Mouse (Mus musculus): ENCODE measurements at regions not wholly inside any gene's neighbourhood (a gene's known extent, or its start where the extent isn't known, plus 50 kb on each side); places are given as distances from the start of the nearest gene placed in this dataset.

DNA sequence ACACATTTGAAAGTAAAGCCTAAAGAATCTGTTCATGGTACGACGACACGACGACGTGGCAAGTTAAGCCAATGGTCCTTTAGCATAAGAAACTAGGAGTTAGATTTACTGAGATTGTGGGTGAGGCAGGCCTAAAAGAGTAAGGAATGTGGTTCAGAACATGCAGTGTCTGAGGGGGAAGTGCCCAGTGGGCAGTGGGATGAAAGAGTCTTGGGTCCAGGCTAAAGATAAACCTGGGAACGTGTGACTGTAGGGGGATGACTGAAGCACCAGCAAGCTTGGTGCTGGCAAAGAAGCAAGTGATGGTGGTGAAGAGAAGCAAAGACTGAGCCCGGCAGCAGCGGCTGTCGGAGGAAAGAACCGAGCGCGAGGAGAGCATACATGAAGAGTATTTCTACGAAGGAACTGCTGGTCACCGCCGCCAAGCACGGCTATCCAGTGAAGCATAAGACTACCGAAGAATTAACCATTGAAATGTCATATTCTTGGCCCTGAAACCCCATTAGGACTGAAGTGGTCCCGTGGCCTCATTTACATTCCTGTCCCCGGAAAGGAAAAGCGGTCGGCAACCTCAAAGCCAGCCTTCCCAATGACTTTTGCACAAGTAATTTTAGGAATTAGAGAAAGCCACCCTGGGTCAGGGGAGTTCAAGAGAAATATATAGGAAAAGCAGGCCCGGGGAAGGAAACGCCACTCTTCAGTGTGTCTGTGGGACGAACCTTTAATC lies 76.2 kb upstream of the Armc2 start:
- no peak for DNase-seq (ENCODE audit: low spot score)

DNA sequence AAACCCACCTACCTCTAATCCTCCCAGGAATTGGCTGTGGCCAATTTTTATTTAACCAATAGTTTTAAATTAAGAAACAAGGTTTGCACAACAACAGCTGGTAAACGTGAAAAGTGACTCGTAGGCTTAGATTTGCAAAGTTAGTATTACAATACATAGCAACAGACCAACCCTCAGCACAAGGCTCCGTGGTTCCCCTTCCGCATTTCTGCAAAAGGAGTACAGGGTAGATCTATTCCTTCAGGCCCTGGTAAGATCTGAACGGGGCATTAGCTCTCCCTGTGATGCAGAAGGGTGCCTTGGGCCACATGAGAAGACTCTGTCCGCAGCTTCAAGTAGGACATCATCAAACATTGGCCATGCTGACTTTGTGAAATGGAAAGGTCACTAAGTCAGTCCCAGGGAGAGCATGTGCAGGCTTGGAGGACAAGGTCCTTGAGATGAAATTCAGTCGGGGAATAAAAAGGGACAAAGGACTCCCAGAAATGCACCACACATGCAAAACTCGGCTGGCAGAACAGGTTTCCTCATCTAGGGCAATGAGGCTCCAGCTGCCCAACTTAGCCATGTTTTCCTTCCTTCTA lies 75.0 kb upstream of the Armc2 start:
- no peak for DNase-seq (ENCODE audit: low spot score)

DNA sequence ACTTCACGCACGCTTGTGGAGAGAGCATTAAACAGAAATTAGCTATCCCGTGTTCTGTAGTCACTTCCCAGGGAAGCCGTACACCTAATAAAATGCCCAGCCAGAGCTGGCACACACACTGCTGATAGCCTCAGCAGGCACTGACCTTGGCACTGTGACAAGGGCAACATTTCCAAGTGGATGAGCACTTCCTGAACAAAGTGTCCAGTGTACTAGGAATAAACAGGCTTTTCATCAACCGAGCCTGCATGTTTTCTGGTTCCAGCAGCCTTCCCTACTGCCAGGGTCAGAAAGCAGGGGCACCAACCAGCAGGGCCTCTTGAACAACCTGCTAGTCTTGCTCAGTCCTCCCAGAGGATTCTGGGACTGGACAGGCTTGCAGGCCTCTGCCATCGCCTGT lies 74.3 kb upstream of the Armc2 start:
- DNase-seq (ENCODE audit: low spot score) = peak; percentile 50

DNA sequence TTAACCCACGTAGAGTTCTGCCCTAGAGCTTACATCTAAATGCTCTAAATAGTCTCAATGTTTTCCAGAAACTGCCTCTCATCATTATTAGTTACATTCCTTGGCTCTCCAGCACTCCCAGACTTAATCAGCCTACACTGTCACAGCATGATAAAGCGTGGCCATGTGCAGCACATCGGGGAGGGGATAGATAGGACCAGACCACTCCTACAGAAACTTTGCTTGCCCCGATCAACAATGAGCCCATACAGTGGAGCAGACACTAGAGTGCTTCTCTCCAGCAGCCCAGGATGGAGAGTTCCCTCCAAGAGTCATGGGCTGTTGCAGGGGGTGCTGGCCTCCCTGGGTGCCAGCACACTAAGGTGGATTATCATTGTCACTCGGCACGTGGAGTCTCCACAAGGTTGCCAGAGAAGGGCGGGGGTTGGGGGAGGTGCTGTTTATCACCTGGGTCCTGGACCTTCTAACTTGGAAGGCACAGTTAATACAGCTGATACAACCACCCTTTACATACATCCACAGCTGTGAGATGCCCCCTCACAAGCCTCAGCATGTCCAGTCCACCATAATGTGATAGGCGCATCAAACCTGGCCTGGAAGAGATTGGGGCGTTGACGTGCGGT lies 73.4 kb upstream of the Armc2 start:
- DNase-seq (ENCODE audit: low spot score) = no peak

DNA sequence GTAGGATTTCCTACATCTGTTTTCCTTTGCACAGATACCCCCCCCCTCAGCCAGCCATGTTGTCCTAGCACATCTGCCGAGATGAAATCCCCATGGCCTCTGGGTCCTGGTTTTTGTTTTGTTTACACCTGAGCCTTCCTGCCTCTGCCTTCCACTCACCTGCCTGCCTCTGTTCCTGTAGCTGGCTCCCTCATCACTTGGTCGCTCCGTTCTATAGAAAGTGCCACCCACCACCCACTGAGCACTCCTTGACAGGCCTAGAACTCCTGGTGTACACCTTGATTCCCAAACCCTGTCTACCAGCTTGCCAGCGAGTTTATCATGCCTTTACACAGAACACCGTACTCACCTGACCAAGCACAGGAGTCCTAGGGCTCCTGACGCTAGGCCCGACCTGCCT lies 72.6 kb upstream of the Armc2 start:
- no peak for DNase-seq (ENCODE audit: low spot score)

DNA sequence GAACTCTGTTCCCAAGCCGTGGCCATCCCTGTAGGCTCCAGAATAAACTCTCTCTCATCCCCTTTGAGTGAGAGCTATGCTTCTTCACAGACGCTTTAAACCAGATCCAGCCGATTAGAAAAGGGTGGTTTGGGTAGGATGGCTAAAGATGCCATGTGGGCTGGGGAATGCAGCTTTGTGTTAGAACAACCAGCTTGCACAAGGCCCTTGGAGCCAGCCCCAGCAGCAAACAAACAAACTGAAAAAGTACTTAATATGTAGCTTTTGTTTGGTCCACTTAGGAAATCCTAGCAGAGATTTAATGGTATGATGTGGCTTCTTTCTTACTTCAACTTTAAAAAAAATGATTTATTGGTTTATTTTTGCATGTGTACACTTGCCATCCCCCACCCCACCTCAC lies 71.9 kb upstream of the Armc2 start:
- DNase-seq (ENCODE audit: low spot score) = no peak

DNA sequence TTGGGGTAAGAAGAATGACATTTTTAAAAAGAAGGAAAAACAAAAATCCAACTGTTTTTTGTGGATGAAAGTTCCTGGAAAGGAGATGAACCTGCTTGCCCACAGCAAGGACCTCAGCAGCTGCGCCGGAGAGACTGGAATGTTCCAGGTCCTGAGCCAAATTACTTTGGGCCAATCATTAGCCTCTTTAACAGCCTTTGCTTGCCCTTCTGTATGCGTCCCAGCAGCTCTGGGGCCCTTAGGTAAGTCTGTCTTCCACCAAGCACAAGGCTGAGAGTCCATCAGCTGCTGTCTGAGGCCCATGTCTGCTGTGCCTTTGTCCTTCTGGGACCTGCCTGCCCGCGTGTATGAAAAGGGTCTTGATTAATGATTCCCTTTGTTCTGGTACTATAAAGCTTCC lies 71.4 kb upstream of the Armc2 start:
- no peak for DNase-seq (ENCODE audit: low spot score)

DNA sequence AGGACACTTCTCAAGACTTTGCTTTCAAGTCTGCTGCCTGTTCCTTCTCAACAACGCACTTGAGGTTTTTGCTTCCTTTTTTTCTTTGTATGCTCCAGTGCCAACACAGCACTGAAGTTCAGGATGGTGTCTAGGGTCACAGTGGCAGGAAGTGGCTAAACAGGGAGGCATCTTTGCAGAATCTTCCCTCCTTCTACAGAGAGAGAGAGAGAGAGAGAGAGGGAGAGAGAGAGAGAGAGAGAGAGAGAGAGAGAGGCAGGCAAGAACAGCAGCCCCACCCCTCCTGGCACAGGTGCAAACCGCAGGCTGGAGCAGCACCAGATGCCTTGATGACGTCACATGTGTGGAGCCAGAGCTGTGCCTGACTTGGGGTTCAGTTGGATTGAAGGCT lies 71.0 kb upstream of the Armc2 start:
- no peak for DNase-seq (ENCODE audit: low spot score)

DNA sequence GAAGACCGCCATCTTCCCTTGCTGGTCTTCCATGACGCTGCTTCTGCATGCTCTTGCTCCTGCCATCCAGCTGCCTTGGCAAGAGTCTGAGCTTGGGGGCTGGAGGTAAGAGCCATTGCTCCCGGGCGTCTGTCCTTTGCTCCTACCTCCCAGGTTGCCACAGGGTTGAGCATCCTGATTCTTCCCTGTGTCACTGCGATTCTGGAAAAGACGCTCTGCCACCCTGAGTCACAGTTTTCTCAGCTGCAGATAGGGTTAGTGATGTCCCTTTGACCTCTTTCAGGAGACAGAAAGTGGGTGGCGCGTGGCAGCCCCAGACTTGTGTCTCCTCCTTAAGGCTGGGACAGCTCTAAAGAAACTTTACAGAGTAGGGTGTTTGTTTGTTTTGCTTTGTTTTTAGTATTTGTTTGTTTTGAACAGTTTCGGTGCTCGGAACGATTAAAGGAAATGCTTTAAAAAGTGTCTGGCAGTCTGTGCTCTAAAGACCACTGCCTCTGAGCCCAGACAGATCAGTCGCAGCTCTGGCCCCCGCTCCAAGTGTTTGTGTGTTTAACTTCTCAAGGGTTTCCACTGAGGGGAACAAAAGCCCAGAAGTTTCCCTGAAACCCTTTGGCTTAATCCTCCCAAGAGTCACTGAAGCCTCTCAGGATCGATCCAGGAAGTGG lies 70.5 kb upstream of the Armc2 start:
- no peak for DNase-seq (ENCODE audit: low spot score)

DNA sequence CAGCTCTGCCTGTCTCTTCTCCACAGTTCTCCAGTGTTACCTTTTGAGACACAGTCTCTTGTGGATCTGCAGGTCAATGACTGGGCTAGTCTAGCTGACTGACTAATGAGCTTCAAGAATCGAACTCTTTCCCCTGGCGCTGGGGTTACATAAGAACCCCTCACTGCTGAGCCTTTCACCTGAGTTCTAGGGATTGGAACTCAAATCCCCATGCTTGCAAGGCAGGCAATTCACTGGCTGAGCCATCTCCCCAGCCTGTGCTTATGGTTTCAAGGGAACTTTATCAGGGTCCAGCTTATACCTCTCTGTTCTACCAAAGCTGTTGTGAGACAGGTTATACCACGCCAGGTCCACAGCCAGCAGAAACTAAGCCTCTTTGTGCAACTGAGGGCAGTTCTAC lies 69.7 kb upstream of the Armc2 start:
- no peak for DNase-seq (ENCODE audit: low spot score)

DNA sequence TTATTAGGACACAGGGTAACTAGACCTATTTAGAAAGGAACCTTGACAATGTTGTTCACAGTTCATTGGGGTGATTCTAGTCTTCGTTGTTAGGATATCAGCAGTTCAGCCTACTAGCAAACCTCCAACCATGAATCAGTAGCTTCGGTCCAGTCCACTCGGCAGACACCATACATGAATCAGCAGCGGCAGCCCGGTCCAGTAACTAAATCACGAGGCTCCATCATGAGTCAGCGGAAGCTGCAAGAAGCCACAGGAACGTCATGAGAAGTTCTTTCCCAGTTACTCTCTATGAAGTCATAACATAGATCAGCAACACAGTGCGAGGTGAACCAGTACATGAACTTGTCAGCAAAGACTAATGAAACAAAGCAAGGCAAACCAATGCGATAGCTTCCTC lies 68.4 kb upstream of the Armc2 start:
- DNase-seq (ENCODE audit: low spot score) = no peak

DNA sequence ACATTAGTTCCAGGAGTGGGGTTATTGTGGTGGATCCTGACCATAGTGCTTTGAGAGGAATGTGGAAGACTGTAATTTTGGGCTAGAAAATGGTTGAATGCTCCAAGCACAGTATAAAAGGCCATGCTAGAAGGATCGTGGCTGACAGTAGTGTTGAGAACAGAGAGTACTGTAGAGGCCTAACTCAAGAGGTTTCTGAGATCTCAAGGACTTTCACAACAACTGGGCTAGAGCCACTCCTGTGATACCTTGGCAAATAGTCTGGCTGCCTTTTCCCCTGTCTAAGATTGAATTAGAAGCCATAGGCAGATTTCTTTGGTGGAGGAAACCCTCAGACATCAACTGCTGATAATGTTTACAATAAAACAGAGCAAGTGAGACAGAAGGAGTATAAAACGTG lies 67.1 kb upstream of the Armc2 start:
- no peak for DNase-seq (ENCODE audit: low spot score)

DNA sequence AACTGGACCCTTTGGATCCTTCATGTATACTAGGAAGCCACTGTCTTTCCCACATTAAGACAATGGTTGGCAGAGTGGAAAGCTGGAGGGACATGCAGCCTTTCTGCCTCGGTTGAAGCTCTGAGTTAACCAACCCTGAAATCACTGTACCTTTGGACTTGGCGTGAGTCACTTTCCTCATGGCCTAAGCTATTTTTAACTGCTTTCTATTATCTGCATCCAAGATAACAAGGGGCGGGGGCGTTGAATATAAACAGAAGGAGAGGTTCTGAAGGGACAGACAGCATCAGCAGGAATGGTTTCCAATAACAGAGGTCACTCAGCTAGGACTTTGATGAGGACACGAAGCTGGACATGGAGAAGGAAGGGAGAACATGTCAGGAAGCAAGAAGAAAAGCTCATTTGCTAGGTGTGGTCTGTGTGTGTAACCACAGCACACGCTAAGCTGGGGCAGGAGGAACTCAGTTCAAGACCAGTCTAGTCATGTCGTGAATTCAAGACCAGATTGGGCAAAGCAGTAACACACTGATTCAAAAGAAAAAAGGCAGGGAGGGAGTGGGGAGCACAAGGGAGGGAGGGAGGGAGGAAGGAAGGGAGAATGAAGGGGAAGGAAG lies 64.1 kb upstream of the Armc2 start:
- DNase-seq (ENCODE audit: low spot score) = no peak

DNA sequence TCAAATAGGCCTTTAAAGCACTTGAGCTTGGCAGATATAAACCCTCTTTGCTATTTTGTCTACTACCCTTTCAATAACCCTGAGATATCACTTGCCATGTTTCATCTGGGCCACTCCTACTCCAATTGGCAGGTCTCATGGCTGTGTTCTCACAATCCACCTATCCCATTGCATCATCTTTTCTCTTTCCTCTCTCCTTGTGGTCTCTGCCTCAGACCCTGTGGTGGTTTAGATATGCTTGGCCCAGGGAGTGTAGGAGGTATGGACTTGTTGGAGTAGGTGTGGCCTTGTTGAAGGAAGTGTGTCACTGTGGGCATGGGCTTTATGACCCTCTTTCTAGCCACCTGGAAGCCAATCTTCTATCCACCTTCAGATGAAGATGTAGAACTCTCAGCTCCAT lies 61.5 kb upstream of the Armc2 start:
- no peak for DNase-seq (ENCODE audit: low spot score)

DNA sequence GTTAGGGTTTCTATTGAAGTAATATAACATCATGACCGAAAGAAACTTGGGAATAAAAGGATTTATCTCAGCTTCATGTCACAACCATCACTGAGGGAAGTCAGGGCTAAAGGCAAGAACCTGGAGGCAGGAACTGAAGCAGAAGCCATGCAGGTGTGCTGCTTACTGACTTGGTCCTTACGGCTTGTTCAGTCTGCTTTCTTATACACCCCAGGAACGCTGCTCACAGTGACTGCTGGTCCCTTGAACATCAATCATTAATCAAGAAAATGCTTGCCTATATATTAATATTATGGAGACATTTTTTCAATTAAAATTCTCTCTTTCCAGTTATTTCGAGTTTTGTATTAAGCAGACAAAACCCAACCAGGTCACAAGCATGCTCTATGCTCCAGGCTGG lies 58.5 kb upstream of the Armc2 start:
- DNase-seq (ENCODE audit: low spot score) = no peak

DNA sequence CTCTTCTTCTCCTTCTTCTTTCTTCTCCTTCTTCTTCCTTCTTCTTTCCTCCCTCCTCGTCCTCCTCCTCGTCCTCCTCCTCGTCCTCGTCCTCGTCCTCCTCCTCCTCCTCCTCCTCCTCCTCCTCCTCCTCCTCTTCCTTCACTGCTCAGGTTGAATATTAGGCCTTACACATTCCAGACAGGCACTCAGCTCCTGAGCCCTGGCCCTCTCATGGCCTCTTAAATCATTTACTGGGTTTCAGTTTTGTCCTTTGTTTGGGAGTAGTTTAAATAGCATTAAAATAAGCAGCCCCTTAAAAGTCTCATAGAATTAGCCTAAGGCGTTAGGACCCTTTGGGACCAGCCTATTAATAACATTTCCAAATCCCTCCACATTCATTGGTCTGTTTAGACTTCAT lies 57.3 kb upstream of the Armc2 start:
- no peak for DNase-seq (ENCODE audit: low spot score)

DNA sequence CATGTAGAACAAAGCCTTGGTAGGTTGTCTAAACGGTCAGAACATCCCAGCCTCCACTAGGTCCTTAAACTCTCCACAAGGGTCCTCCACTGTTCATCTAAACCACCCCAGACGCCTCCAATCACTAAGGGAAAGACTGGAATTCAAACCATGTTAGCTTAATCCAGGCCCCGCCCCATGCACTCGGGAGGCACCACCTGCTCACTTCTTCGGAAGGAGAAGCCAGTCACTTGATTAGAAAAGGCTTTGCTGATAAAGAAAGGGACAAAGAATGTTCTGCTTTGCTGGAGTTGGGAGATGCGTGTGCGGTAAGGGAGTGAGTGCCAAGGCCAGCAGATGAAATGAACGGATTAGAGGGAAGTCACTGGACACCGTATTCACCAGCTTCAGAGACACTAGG lies 54.5 kb upstream of the Armc2 start:
- DNase-seq (ENCODE audit: low spot score) = no peak

DNA sequence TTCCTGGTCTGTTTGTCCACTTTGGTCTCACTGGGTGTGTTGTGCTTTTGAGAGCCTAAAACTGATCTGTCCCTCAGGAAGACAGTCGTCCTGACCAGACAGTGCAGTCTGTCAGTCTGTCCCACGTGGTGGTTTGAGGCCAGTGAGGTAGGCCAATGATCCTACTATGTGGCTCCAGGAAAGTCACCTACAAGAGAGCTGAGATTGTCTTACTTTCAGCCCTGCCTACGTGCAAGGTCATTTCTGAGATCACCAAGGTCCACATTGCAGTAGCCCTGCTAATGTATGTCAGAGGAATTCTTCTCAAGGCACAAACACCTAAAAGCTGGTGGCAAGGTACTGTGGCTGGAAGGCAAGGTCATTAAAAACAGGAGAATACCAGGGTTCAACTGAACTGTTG lies 53.9 kb upstream of the Armc2 start:
- no peak for DNase-seq (ENCODE audit: low spot score)

DNA sequence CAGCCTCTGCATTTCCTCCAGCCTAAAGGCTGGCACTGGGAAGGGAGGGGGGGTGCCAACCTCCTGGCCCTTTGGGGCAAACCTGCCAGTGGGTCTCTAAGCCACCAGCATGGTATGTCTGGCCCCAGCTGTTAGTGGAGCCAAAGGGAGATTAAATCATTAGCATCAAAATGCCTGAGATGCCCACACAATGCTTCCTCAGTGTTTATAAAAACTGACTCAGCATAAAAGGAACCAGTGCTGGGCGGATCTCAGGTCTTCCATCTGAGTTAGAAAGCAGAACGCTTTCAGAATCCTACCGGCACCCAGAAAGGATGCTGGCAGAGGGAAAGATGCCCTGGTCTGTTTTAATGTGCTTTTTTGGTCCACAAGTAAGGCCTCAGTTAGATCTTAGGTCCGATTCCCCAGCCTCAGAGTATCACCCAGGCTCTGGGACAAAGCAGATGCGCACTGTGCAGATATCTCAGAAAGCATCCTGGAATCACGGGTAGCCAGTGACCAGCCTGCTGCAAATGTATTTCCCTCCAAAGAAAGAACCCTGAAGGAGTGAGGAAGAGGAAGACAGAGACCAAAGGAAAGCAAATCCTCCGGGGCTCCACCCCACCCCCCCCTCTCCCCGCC lies 53.3 kb upstream of the Armc2 start:
- no peak for DNase-seq (ENCODE audit: low spot score)

DNA sequence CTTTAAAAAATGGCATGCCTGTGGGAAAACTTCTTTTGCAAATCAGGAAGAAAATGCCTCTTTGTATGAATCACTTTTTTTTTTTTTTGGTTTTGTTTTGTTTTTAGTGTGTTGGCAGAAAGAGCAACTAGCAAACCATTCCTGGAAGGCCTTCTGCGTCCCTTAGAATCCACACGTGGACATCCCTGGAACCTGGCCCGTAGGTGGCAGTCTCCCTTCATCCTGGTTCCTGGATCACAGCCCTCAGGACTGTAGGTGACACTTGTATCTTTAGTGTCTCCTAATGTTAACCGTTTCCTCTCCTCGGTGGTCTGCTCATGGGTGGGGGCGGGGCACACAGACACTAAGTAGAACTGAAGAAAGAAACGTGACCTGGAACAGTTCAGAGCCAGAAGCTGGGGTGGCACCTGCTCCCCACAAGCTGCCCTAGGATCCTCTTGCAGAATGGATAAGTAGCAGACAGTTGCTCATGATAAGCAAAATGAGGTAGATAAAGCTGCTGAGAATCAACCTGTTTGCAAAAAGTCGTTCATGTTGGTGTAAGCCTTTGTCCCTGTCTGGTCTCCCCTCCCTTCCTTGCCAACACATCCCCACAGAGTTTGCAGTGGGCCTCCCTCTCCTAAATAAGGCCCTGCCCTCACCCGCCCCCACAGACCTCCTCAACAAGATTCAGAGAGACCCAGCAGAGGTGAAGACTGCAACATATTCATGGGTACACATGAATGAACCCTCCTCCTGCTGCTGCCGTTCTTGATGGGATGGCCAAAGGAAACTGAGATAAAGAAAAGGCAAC lies 52.6 kb upstream of the Armc2 start:
- no peak for DNase-seq (ENCODE audit: low spot score)

DNA sequence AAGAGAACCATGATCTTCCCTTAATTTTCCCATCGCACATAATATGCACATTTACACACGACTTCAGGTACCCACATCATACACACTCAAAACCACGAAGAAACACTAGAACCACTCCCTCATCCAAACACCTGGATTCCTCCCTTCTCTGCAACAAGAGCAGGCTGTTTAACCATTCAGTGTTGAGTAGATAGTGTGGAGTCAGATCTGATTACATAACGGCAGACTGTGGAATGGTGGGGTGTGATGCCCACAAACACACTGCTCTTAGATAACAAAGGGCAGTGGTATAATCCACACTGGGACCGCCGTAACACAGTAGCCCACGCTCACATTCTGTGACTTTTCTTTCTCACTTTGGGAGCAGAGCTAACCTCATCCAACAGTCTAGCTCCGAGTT lies 51.5 kb upstream of the Armc2 start:
- DNase-seq (ENCODE audit: low spot score) = no peak

DNA sequence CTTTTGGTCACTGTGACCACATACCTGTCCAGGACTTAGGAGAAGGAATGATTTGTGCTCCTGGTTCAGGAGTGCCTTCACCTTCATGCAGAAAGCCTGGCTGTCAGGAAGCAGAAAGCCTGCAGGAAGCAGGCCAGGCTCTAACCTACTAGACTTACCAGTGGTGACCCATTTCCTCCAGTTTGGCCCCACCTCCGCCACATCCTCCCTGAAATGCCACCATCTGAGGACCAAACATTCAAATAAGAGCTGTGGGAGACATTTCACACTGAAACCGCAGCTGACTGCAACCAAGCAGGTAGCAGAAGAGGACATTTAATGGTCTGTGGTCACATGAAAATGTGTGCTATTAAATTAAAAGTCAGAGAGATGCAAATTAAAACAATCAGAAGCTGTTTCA lies 50.3 kb upstream of the Armc2 start:
- DNase-seq (ENCODE audit: low spot score) = no peak
